Mouse (Mus musculus): ENCODE data around the gene Man2a1.
"Not testable (repeated sequence)": the region's sequence is repeated elsewhere in the genome, so short reads cannot be mapped to it uniquely, and the experiment has no call there.

The Man2a1 gene

GRCm38 (mm10) chr17:64752126-64753019 is 151.8 kb downstream of the Man2a1 start:
- DNase-seq (ENCODE audit: extremely low spot score, low spot score), result no peak

- DNase-seq (ENCODE audit: extremely low spot score, low spot score), result no peak
Observed at GRCm38 (mm10) chr17:64753507-64753906, 153.0 kb downstream of the Man2a1 start.

GRCm38 (mm10) chr17:64754142-64754863 is 153.8 kb downstream of the Man2a1 start:
- no peak for DNase-seq (ENCODE audit: extremely low spot score, low spot score)

DNA sequence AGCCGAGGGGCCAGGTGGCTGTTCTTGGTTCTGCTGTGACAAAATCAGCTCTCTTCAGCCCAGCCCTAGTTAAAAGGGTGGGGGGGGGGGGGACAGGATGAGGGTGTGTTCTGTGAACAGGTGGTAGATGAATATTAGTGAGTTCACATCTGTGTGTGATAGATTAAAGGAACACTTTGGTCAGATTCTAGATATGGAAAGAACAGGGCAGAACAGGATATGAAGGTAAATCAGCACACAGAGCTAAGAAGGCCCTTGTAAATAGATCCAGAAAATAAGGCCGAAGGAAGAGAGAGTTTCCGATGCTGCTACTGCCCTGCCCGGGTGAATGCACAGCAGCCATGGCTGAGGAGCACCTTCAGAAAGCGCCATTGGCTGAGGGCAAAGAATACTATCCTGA is 154.7 kb downstream of the Man2a1 start:
- DNase-seq (ENCODE audit: extremely low spot score, low spot score), result no peak

GRCm38 (mm10) chr17:64762651-64763050 is 162.1 kb downstream of the Man2a1 start:
- DNase-seq (ENCODE audit: extremely low spot score, low spot score), result not testable (repeated sequence)

GRCm38 (mm10) chr17:64763491-64763890 is 163.0 kb downstream of the Man2a1 start:
- DNase-seq (ENCODE audit: extremely low spot score, low spot score), result no peak

DNA sequence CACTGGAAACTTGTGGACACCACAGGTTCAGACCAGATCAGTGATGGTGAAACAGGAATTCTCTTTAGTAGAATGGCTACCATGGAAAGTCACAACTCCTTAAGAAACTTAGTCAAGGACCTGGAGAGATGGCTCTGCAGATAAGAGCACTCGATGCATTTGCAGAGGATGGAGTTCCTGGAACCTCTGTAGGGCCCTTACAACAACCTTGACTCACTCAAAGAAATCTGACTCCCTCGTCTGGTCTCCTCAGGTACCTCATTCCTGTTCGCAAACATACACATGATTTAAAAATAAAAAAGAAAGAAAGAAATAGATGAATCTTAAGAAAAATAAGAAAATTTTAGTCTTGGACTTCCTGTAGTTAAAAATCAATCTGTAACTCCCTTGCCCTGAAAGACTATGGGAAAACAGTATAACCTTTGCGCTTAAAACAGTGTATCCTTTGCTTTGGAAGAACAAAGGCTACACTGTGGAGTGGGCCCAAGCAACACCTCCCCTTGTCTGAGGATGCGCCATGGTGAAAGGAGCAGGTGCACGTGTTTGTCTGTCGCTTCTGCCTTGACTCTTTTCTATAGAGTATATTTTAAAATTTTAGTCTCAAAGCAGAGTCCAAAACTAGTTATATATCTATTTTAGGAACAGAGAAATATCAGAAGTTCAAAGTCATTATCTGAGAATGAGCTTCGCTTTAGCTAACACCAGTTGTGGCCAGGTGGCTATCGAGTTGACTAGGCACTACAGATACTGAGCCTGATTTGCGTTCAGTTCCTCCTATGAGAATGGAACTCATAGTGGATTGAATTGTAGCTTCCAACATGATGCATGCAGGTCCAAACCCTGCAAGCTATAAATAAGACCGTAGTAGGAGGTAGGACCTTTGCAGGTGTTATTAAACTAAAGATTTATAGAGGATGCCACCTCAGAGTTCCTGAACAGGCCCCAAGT is 163.9 kb downstream of the Man2a1 start:
- no peak for DNase-seq (ENCODE audit: extremely low spot score, low spot score)

DNA sequence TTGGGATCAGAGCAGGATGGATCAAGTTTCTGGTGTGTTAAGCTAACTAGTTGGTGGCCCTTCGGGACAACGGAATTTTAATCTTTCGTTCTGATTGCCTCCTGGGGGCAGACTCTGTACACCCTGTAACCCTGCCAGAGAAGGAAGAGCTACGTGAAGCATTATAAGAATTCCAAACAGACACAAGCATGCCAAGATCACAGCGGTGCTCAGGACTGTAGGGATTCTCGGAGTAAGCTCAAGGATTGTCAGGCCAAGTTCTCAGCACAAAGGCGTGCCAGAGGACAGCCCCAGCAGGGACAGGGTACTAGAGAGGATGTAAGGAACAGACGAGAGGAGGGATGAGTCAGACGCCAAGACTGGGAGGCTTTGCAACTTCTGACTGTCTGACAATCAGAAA is 164.8 kb downstream of the Man2a1 start:
- DNase-seq (ENCODE audit: extremely low spot score, low spot score), result no peak

DNA sequence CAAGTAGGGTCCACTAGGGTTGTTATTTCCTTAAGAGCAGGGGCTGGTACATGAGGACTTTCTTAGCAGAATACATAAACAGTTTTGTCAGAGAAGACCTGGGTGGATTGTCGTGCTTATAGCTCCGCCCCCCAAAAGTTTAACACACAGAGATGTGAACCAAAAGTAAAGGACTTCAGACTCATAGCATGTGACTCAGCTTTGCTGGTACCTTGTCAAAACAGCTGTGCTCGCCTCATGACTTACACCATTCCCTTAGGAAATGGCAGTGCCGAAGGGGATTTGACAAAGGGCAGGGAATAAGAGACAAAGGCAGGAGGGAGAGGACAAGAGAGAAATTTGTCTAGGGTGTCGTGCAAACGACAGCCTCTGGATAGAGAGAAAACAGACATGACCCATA is 166.0 kb downstream of the Man2a1 start:
- DNase-seq (ENCODE audit: extremely low spot score, low spot score), result no peak

- DNase-seq (ENCODE audit: extremely low spot score, low spot score), result no peak
Observed at GRCm38 (mm10) chr17:64770277-64770676, 169.7 kb downstream of the Man2a1 start.

DNA sequence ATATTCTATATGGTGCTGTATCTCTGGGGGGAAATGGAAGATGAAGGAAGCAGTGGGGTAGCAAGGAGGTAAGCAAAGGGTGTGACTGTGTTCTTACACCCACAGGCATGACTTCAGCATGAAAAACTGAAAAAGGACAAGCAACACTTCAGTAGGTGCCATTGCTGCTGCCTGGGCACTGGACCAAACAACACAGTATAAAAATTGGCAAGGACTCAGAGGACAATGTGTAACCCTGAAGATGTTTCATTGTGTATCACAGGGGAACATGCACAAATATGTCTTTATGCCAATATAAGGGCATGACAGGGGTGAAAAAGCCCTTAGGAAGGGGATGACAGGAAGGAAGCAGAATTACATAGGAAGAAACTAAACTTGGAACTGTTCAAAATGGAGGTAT is 172.1 kb downstream of the Man2a1 start:
- DNase-seq (ENCODE audit: extremely low spot score, low spot score), result no peak

- DNase-seq (ENCODE audit: extremely low spot score, low spot score), result no peak
Observed at GRCm38 (mm10) chr17:64774218-64774617, 173.7 kb downstream of the Man2a1 start.

DNA sequence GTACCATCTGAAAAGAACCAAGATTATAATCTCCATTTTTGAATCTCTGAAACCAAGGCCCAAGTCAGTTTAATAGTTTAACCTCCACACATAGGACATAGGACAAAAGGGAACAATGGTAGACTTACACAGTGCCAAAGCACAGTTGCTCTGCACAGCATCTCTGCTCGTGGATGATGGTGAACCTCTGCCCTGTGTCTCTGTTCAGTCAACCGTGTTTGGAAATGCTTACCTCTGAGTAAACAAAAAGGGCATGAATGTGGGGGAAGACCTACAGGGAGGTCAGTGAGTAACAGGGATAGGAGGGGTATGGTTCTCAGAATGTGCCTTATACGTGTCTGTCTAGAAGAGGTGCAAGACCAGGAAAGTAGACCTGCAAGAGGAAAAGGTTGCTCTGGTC is 177.8 kb downstream of the Man2a1 start:
- no peak for DNase-seq (ENCODE audit: extremely low spot score, low spot score)

GRCm38 (mm10) chr17:64778756-64779155 is 178.2 kb downstream of the Man2a1 start:
- DNase-seq (ENCODE audit: extremely low spot score, low spot score), result no peak

DNA sequence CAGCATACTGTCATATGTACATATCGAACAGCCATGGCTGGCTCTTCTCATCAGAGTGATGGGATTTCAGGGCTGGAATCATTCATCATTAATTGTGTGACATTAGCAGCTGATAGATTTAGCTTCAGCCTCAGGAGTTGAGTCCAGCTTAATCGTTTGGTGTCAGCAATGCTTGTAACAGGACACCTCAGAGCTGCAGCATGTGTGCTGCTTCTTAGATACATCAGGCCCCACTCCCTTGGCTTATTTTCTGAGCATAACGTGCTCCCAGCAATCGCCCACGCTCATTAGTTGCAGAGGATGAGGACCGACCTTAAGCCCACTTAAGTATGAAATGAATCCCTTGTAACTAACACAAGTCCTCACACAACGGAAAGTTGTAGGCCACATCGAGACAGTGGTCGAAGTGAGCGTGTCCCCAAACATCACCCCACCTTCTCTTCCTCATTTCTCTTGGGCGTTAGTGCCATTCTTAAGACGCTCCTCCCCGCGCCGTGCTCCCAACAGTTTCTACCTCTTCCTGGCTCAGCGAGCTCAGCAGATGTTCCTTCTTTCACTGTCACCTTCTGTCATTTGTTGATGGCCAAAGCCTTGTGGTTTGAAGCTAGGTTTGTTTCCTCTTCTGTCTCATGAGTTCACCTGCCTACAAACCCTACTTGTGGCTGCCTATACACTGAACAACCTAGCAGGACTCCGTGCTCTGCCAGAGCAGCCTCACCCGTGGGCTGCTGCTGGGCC is 180.4 kb downstream of the Man2a1 start:
- no peak for DNase-seq (ENCODE audit: extremely low spot score, low spot score)

GRCm38 (mm10) chr17:64782307-64782706 is 181.8 kb downstream of the Man2a1 start:
- DNase-seq (ENCODE audit: extremely low spot score, low spot score), result no peak

GRCm38 (mm10) chr17:64785961-64786360 is 185.4 kb downstream of the Man2a1 start:
- no peak for DNase-seq (ENCODE audit: extremely low spot score, low spot score)

- no peak for DNase-seq (ENCODE audit: extremely low spot score, low spot score)
Observed at GRCm38 (mm10) chr17:64788301-64788700, 187.8 kb downstream of the Man2a1 start.

DNA sequence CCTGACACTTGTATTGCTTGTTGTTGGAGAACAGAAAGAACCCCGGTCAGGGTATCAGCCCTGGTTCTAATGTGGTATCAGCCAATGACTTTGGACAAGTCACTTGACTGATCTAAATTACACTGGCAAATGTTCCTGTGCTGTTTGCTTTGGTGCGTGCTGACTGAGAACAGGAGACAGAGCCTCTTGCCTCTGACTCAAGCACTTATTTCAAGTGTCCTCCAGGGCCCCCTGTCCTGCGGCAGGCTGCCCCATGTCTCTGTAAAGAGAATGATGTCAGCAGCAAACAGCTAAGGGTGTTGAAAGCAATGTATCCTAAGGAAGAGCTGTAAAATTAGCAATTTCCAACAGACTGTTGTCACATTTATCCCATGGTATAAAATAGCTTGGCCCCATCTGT is 188.6 kb downstream of the Man2a1 start:
- DNase-seq (ENCODE audit: extremely low spot score, low spot score), result no peak

GRCm38 (mm10) chr17:64792076-64792475 is 191.5 kb downstream of the Man2a1 start:
- DNase-seq (ENCODE audit: extremely low spot score, low spot score), result no peak

DNA sequence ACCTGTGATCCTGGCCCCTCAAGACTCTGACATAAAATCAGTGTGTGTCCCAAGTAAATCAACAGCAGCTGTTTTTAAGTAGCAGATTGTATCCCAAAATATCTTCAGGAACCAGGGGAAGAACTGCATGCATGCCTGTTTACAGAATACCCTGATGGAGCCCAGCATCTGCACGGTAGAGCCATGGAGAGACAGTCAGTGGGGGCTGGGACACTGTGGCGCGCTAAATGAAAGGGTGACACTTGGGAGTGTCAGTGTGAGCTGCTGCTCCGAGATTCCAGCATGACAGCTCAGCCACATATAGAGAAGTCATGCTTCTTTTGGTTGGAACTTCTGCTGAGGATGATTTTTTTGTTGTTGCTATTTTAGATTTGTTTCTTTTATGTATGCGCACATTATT is 192.1 kb downstream of the Man2a1 start:
- DNase-seq (ENCODE audit: extremely low spot score, low spot score), result no peak

Measured in neural tube, embryonic 10.5 days (tissue).